Mouse (Mus musculus) retina, postnatal 1 day (tissue): ENCODE data around the gene Tmem25.

ENCODE experiments used
- DNase-seq: peaks from one replicate; pipeline ENCODE4 v3.0.0-alpha.2; 2012

The Tmem25 gene

GRCm38 (mm10) chr9:44799102-44799957 is at the start of gene Tmem25:
Tmem25 (minus strand) TSS chr9:44799307.
- peak; percentile 90 for DNase-seq

- no peak for DNase-seq
Measured at GRCm38 (mm10) chr9:44847446-44847845, 48.3 kb upstream of the Tmem25 start.

- peak; percentile 36 for DNase-seq
Measured at GRCm38 (mm10) chr9:44841241-44841640, 42.1 kb upstream of the Tmem25 start.

- peak; percentile 84 for DNase-seq
Measured at GRCm38 (mm10) chr9:44836439-44836838, 37.3 kb upstream of the Tmem25 start.

GRCm38 (mm10) chr9:44832356-44832755 is 33.2 kb upstream of the Tmem25 start:
- DNase-seq: no peak

- DNase-seq: peak; percentile 7
Measured at GRCm38 (mm10) chr9:44830506-44830905, 31.4 kb upstream of the Tmem25 start.

GRCm38 (mm10) chr9:44828944-44829343 is 29.8 kb upstream of the Tmem25 start:
- no peak for DNase-seq

- no peak for DNase-seq
Measured at GRCm38 (mm10) chr9:44826660-44827059, 27.6 kb upstream of the Tmem25 start.

- no peak for DNase-seq
Measured at GRCm38 (mm10) chr9:44819920-44820827, 21.1 kb upstream of the Tmem25 start.

GRCm38 (mm10) chr9:44817522-44817921 is 18.4 kb upstream of the Tmem25 start:
- no peak for DNase-seq

GRCm38 (mm10) chr9:44814179-44814578 is 15.1 kb upstream of the Tmem25 start:
- no peak for DNase-seq

GRCm38 (mm10) chr9:44810316-44810715 is 11.2 kb upstream of the Tmem25 start:
- no peak for DNase-seq

- no peak for DNase-seq
Measured at GRCm38 (mm10) chr9:44807778-44808177, 8.7 kb upstream of the Tmem25 start.

GRCm38 (mm10) chr9:44807141-44807540 is 8.0 kb upstream of the Tmem25 start:
- DNase-seq: no peak

GRCm38 (mm10) chr9:44805536-44805935 is 6.4 kb upstream of the Tmem25 start:
- no peak for DNase-seq

GRCm38 (mm10) chr9:44804678-44805077 is 5.6 kb upstream of the Tmem25 start:
- no peak for DNase-seq

- DNase-seq: no peak
Measured at GRCm38 (mm10) chr9:44802808-44803450, 3.8 kb upstream of the Tmem25 start, which contains the start of gene Ttc36. Ttc36 (minus strand) TSS chr9:44803072.

GRCm38 (mm10) chr9:44801669-44802068 is 2.6 kb upstream of the Tmem25 start:
- DNase-seq: no peak

GRCm38 (mm10) chr9:44799958-44800324 is 834 bp upstream of the Tmem25 start:
- DNase-seq: no peak

- no peak for DNase-seq
Measured at GRCm38 (mm10) chr9:44798298-44798697, 809 bp downstream of the Tmem25 start.

GRCm38 (mm10) chr9:44792842-44793241 is 6.3 kb downstream of the Tmem25 start:
- no peak for DNase-seq

- DNase-seq: peak; percentile 98
Measured at GRCm38 (mm10) chr9:44772750-44773651, 26.1 kb downstream of the Tmem25 start.
